ENCODE assay signal across 8 mouse cellular contexts in the genomic region with DNA sequence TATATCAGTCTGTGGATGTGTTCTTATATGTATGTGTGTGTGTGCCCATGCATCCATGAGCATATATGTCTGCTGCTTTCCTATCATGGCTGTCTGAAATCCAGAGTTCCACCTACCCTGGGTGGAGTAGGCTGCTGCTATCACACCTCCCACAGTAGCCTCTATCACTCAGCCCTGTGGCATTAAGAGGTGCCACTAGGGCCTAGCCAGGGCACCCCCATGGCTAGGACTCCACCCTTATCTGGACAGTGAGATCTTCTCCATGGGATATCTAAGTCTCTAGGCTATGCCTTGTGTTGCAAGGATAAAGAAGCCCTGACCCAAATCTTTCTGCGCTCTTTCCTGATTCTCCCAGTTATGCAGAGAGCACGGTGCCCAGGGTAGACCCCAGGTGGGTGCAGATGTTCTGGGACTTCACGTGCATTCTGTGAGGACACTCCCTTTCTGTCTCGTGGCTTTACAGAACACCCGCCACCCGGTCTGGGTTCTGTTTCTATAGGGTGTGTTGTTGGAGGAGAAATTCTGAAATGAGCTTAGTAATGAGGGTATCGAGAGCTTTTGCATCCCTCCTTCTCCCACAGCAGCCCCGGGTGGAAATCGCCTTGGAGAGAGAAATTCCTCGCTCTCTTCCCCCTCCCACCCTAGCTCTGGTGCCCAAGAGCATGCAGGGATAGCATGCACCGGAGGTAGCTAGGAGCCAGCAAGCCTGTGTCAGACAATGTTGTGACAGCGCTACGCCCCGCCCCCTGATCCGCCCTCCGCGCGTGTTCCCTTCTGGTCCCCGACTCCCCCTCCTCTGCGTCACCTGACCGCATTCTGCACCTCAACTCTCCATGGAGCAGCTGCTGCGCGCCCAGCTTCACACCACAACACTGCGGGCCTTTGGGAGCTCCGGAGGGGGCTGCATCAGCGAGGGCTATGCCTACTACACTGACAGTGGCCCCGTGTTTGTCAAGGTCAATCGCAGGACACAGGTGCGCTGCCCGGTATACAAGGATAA. TPM values are rescaled to one million over a fixed set of nuclear protein-coding genes. Genes with fewer than 3 reads are reported as not detected.
DNase-seq lines count a peak whose midpoint lies in the region; ATAC-seq and TF ChIP-seq lines count a peak whose summit lies in the region.

Gene Fn3k (plus strand): TSS at position 758 of the 1,000 bp plus-strand sequence.

- peak within 1 kb of the TSS; percentile 84 for H3K4me2 ChIP-seq in lung, embryonic 15.5 days

- peak; percentile 65 for DNase-seq in G1E (ENCODE audit: low spot score)
- DNase-seq in cerebellum, adult 2 months = peak; percentile 97 to 98
- DNase-seq in forelimb bud, embryonic 11.5 days (ENCODE audit: low read depth, low spot score) = peak; percentile 48
- peak; percentile 78 for DNase-seq in layer of hippocampus, adult 9-10 months (ENCODE audit: low spot score)
- peak; percentile 94 to 95 for DNase-seq in thymus, adult 18-20 months

- peak within 1 kb of the TSS; percentile 67; the same call in 1 of the 2 replicates for H3K4me3 ChIP-seq in G1E (ENCODE audit: low read depth, low read length)
- peak within 1 kb of the TSS; percentile 95 for H3K4me3 ChIP-seq in cerebellum, adult 2 months (replicated peaks; ENCODE audit: insufficient read depth, low read depth, low read length)
- peak within 1 kb of the TSS; percentile 37 for H3K4me3 ChIP-seq in lung, embryonic 15.5 days
- H3K4me3 ChIP-seq in olfactory bulb, adult 2 months (ENCODE audit: insufficient read depth, low read depth, low read length) = peak within 1 kb of the TSS; percentile 66

- peak within 1 kb of the TSS; percentile 20; the same call in 1 of the 2 replicates for H3K9ac ChIP-seq in lung, embryonic 15.5 days

- ATAC-seq in G1E (ENCODE audit: extremely low read depth, insufficient number of reproducible peaks, low FRiP score, poor library complexity, severe bottlenecking) = peak; percentile 90
- peak; percentile 96 to 98 for ATAC-seq in hematopoietic stem cell, adult 5-6 weeks (replicated peaks in 1 of 2; ENCODE audit: insufficient read depth in 1 of 2, low FRiP score in 2 of 2, low TSS enrichment in 1 of 2, low read depth in 1 of 2, poor library complexity in 2 of 2, severe bottlenecking in 2 of 2)
- peak; percentile 88 for ATAC-seq in lung, embryonic 15.5 days (ENCODE audit: borderline replicate concordance, extremely low read depth, low FRiP score, low TSS enrichment)

- TF ChIP-seq CTCF in G1E (IDR thresholded peaks at IDR 0.05; ENCODE audit: low read depth, low read length) = no peak
- no peak for TF ChIP-seq CTCF in cerebellum, adult 2 months (IDR thresholded peaks at IDR 0.05; ENCODE audit: borderline replicate concordance, insufficient read depth, low read depth, low read length)
- no peak for TF ChIP-seq CTCF in olfactory bulb, adult 2 months (IDR thresholded peaks at IDR 0.05; ENCODE audit: insufficient read depth, low read depth, low read length)

- H3K27me3 ChIP-seq in G1E (ENCODE audit: insufficient read depth, low read length) = peaks cover 9% of the 10 kb centered on the region; the same call in 1 of the 2 replicates
- H3K27me3 ChIP-seq in cerebellum, adult 2 months (ENCODE audit: control insufficient read depth, insufficient read depth, low read length) = no peaks in the 10 kb centered on the region
- peaks cover 4% of the 10 kb centered on the region; the same call in 1 of the 2 replicates for H3K27me3 ChIP-seq in lung, embryonic 15.5 days

- peaks cover 14% of the 10 kb centered on the region for H3K36me3 ChIP-seq in G1E (replicated peaks)
- H3K36me3 ChIP-seq in lung, embryonic 15.5 days = peaks cover under 1% of the 10 kb centered on the region; the same call in 1 of the 2 replicates

- peak within 1 kb of the TSS; percentile 83 for H3K27ac ChIP-seq in cerebellum, adult 2 months (ENCODE audit: insufficient read depth, low read length)
- no peak within 1 kb of the TSS for H3K27ac ChIP-seq in lung, embryonic 15.5 days
- H3K27ac ChIP-seq in olfactory bulb, adult 2 months (ENCODE audit: insufficient read depth, low read depth, low read length) = peak within 1 kb of the TSS; percentile 84

- peaks cover 25% of the 10 kb centered on the region for H3K4me1 ChIP-seq in G1E (ENCODE audit: insufficient read depth, low read depth, low read length)
- H3K4me1 ChIP-seq in cerebellum, adult 2 months (ENCODE audit: control insufficient read depth, insufficient read depth, low read length) = peaks cover 10% of the 10 kb centered on the region
- peaks cover 14% of the 10 kb centered on the region; the same call in 1 of the 2 replicates for H3K4me1 ChIP-seq in lung, embryonic 15.5 days
- peaks cover 20% of the 10 kb centered on the region for H3K4me1 ChIP-seq in olfactory bulb, adult 2 months (ENCODE audit: control insufficient read depth, insufficient read depth, low read length)

- TF ChIP-seq POLR2A in cerebellum, adult 2 months (IDR thresholded peaks at IDR 0.05; ENCODE audit: borderline replicate concordance, insufficient read depth, low read length) = peak; percentile 94
- TF ChIP-seq POLR2A in olfactory bulb, adult 2 months (IDR thresholded peaks at IDR 0.05; ENCODE audit: insufficient read depth, low read depth, low read length) = peak; percentile 56

- 3% methylated on average over 30 of the region's 30 CpGs for WGBS in cerebellum, adult 2 months
- 4% methylated on average over 30 of the region's 30 CpGs for WGBS in lung, embryonic 15.5 days
- 3% methylated on average over 30 of the region's 30 CpGs for WGBS in olfactory bulb, adult 2 months

- no peaks in the 10 kb centered on the region for H3K9me3 ChIP-seq in G1E (replicated peaks)
- no peaks in the 10 kb centered on the region for H3K9me3 ChIP-seq in lung, embryonic 15.5 days

RNA-seq across cellular contexts. Expression of gene Fn3k, which starts in this region (rescaled TPM):
- total RNA-seq in G1E (2014; fragmentation: Nextera tagmentation) = 1.0 and 65.8 TPM in 2 replicates
- 2.3 and 3.0 TPM in 2 replicates for total RNA-seq in G1E (2017)
- 0.04 and 0.15 TPM in 2 replicates for polyA plus RNA-seq in G1E (2012)
- 57.6 and 59.5 TPM in 2 replicates for polyA plus RNA-seq in cerebellum, adult 2 months (2012; rRNA removed)
- 1.1 and 1.8 TPM in 2 replicates for total RNA-seq in hematopoietic stem cell, adult 5-6 weeks (2017)
- 0.68 and 1.0 TPM in 2 replicates for polyA plus RNA-seq in lung, embryonic 15.5 days (2015; fragmentation: Nextera tagmentation; extraction: Ambion mirVana)
- not detected in 2 replicates for polyA plus RNA-seq in olfactory bulb, adult 2 months (2012; ENCODE audit: insufficient read depth, insufficient read length, low replicate concordance, missing spikeins)

Comparison
In these comparisons a context has a peak if more than half of its experiments do, and no peak if none do; other contexts are left out.
1. H3K4me3 ChIP-seq: peak in every context shown above with its lines; median percentile 95 in cerebellum, adult 2 months; 67 in G1E; 66 in olfactory bulb, adult 2 months; 37 in lung, embryonic 15.5 days.